Mouse (Mus musculus): ENCODE measurements around the gene Gnb5. TPM values are rescaled to one million over a fixed set of nuclear protein-coding genes. Genes with fewer than 3 reads are reported as not detected.

Gnb5 gene
- polyA plus RNA-seq, 1 experiment from 2014 or later: 27.6 TPM

DNA sequence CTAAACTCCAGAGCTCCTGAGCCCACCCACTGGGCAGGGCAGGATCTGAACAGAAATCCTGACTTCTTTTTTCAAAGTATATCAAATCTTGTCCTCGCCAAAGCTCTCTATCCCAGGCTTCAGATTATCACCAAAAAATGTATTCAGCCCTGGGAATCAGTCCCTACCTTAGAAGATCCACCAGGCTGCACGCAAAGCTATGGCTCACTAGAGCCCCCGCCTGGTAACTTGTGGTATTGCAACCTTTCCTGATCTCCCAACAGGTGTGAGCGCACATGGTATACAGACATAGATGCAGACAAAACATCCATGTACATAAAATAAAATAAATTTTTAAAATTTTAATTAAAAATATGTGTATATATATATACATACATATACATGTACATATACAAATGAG, 5.9 kb downstream of the Gnb5 start:
- DNase-seq (ENCODE audit: low spot score): peak; percentile 79
- Histone ChIP-seq H3K4me3 (no peak overlapping the region), H3K36me3 (no peaks in the 10 kb centered on the region), H3K4me1 (replicated peaks) (peaks cover 28% of the 10 kb centered on the region), H3K27me3 (ENCODE audit: insufficient read depth, poor library complexity, severe bottlenecking) (0 out of 2 replicates have a peak, but pooled peaks cover 3% of the 10 kb centered on the region), H3K9me3 (no peaks in the 10 kb centered on the region), H3K27ac (no peak overlapping the region)
- WGBS: 18% methylated on average over 4 of the region's 4 CpGs

DNA sequence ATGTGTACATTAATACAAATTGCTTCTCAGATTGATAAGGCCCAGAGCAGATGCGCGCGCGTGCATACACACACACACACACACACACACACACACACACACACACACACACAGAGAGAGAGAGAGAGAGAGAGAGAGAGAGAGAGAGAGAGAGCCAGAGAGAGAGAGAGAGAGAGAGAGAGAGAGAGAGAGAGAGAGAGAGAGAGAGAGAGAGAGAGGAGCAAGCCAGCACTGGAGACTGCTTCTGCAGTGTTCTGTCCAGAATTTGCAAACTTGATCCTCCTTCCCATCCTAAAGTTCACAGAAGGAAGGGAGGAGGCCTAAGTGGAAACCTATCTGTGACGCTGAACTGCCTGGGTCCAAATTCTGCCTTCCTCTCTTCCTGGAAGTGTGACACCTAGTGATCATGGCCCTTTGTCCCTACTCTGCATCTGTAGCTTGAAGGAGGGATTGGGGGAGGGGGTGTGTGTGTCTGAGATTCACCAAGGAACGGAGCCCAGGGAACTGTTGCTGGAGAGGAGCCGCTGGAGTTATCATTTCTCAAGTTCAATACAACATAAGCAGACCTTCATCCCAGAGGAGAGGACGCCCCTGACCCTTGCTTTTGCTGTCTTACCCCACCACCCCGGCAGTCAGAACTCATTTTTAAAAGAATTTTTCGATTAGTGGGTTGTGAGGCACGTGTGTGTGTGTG, 7.2 kb downstream of the Gnb5 start:
- WGBS: 36% methylated on average over 11 of the region's 11 CpGs
- Histone ChIP-seq H3K27me3 (ENCODE audit: insufficient read depth, poor library complexity, severe bottlenecking) (0 out of 2 replicates have a peak, but pooled peaks cover 3% of the 10 kb centered on the region), H3K9me3 (no peaks in the 10 kb centered on the region), H3K27ac (peak overlapping the region; percentile 90), H3K36me3 (no peaks in the 10 kb centered on the region), H3K4me1 (replicated peaks) (peaks cover 28% of the 10 kb centered on the region), H3K4me3 (peak overlapping the region; percentile 83)
- DNase-seq (ENCODE audit: low spot score): peak; percentile 31

DNA sequence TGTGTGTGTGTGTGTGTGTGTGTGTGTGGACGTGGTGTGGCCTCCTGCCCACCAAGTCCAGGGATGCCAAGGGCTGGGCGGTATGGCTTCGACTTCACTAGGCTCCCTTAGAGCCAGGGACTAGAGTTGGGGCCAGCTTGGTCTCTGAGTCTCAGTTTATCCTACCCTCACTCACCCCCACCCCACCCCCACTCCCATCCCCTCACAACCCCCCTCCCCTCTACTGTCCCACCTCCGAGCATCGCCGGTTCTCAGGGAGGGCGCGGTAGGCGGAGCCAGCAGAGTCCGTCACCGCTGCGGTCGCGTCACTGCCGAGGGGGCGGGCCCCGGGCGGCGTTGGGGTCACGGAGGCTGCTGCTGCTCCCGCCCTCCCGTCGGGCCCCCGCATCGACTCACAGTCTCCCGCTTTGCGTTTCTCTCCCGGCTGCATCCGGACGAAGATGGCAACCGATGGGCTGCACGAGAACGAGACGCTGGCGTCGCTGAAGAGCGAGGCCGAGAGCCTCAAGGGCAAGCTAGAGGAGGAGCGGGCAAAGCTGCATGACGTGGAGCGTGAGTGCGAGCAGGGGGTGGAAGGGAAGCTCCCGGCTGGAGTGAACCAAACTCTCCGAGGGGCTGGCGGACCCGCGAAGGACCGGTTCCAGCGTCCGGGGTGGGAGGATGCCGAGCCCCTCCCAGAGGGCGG, 7.9 kb downstream of the Gnb5 start:
- Histone ChIP-seq H3K4me1 (replicated peaks) (peaks cover 30% of the 10 kb centered on the region), H3K27ac (peak overlapping the region; percentile 90), H3K4me3 (peak overlapping the region; percentile 83), H3K9me3 (no peaks in the 10 kb centered on the region), H3K27me3 (ENCODE audit: insufficient read depth, poor library complexity, severe bottlenecking) (0 out of 2 replicates have a peak, but pooled peaks cover 3% of the 10 kb centered on the region), H3K36me3 (no peaks in the 10 kb centered on the region)
- WGBS: under 1% methylated on average over 52 of the region's 52 CpGs
- DNase-seq (ENCODE audit: low spot score): peak; percentile 88

DNA sequence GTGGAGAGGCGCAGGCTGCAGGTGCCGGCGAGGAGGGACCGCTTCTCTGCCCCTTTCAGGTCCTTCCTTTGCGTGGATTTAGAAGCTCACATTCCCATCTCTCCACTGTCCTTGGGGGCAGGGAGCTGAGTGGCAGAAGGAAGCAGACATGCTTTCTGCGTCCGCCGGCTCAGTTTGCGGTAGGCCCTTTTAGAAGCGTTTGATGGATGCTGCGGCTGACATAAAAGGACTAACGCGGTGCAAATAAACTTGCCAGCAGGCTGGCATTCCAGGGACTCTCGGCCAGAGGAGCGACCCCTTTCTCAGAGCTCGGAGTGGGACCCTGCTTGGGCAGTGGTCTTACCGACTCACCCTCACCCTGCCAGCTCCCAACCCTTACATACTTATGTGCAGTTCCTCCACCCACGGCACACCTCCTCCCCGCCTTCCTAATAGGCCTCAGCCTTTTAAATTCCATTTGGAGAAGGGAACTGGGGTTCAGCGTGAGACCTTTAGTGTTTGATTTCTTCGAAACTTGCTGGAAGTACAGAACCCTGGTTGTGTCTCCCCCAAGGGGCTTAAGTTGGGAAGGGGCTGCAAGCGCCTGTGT, 8.5 kb downstream of the Gnb5 start:
- WGBS: 3% methylated on average over 22 of the region's 22 CpGs
- peak overlapping the region; percentile 83 for H3K4me3 ChIP-seq
- no peak for DNase-seq (ENCODE audit: low spot score)
- H3K27me3 ChIP-seq (ENCODE audit: insufficient read depth, poor library complexity, severe bottlenecking): 0 out of 2 replicates have a peak, but pooled peaks cover 3% of the 10 kb centered on the region
- H3K36me3 ChIP-seq: no peaks in the 10 kb centered on the region
- H3K4me1 ChIP-seq (replicated peaks): peaks cover 35% of the 10 kb centered on the region
- H3K27ac ChIP-seq: peak overlapping the region; percentile 90
- no peaks in the 10 kb centered on the region for H3K9me3 ChIP-seq

DNA sequence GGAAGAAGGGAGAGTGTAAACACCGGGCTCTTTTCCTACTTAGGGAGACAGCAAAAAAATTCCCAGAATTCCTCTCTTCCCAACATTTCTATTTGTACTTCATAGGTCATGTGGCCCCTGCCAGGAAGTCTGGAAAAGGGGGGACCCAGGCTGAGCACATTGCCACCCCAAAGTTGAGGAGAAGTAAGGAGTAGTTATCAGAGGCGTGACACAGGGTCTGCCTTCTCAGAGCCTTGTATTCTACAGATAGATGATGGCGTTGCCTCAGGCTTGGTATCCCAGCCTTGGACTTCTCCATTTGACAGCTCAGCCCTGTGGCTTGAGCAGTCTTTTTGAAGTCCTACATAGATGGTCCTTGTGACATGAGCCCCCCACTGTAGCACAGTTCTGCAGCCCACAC, 9.2 kb downstream of the Gnb5 start:
- 77% methylated on average over 3 of the region's 3 CpGs for WGBS

DNA sequence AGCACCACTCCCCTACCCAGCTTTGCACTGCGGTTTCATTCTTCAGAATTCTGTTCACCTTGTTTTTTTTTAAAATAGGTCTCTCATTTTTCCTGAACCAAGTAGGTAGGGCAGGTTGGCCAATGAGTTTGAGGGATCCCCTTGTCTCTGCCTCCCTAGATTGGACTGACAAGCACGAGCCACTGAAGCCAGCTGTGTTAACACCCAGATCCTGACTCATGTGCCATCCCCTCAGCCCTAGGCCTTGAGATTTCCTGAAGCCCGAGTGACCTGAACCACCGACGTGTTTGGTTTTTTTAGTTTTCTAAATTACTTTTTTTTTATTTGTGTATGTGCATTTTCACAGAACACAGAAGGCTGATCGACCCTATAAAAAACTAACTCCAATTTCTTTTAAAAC, 10.7 kb downstream of the Gnb5 start:
- H3K4me1 ChIP-seq (replicated peaks): peaks cover 35% of the 10 kb centered on the region
- DNase-seq (ENCODE audit: low spot score): no peak
- no peaks in the 10 kb centered on the region for H3K36me3 ChIP-seq
- 94% methylated on average over 6 of the region's 6 CpGs for WGBS
- H3K9me3 ChIP-seq: no peaks in the 10 kb centered on the region
- 0 out of 2 replicates have a peak, but pooled peaks cover 3% of the 10 kb centered on the region for H3K27me3 ChIP-seq (ENCODE audit: insufficient read depth, poor library complexity, severe bottlenecking)
- H3K27ac ChIP-seq: no peak overlapping the region
- H3K4me3 ChIP-seq: no peak overlapping the region

More for the DNA sequence above, 9.2 kb downstream of the Gnb5 start:
- peaks cover 35% of the 10 kb centered on the region for H3K4me1 ChIP-seq (replicated peaks)
- no peak overlapping the region for H3K27ac ChIP-seq
- peak overlapping the region; percentile 83 for H3K4me3 ChIP-seq
- no peak for DNase-seq (ENCODE audit: low spot score)
- H3K9me3 ChIP-seq: no peaks in the 10 kb centered on the region
- no peaks in the 10 kb centered on the region for H3K36me3 ChIP-seq
- 0 out of 2 replicates have a peak, but pooled peaks cover 3% of the 10 kb centered on the region for H3K27me3 ChIP-seq (ENCODE audit: insufficient read depth, poor library complexity, severe bottlenecking)

DNA sequence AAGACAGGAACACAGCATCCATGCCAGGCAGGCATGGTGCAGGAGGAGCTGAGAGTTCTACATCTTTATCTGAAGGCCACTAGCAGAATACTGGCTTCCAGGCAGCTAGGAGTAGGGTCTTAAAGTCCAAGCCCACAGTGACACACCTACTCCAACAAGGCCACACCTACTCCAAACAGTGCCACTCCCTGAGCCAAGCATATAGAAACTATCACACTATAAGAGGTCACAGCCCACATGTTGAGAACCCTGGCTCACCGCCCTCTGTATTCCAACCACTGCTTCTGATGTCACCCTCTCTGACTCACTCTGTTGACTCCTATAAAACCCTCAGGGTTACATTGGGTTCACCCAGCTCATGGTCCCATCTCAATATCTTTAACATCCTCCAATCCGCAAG, 12.1 kb downstream of the Gnb5 start:
- Histone ChIP-seq H3K27ac (no peak overlapping the region), H3K4me3 (no peak overlapping the region), H3K4me1 (replicated peaks) (peaks cover 33% of the 10 kb centered on the region), H3K9me3 (no peaks in the 10 kb centered on the region), H3K36me3 (no peaks in the 10 kb centered on the region), H3K27me3 (ENCODE audit: insufficient read depth, poor library complexity, severe bottlenecking) (no peaks in the 10 kb centered on the region)
- 93% methylated on average over 2 of the region's 2 CpGs for WGBS
- no peak for DNase-seq (ENCODE audit: low spot score)

DNA sequence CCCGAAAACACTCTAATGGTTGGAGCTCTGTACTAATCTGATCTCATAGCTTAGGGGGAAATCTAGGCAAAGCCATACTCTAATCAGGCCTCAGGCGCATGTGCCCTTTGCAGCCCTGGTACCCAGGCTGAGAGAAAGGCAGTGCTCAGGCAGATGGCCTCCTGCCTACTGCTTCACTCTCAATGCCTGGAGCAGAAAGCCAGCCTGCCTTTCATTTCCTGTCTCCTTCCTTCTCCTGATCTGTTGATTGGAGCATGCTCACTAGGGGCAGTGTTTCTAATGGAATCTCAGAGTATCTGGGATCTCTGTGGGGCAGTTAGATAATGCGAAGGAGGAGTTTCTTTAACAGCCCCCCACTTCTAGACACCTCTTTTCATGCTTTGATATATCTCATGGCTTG, 13.3 kb downstream of the Gnb5 start:
- no peaks in the 10 kb centered on the region for H3K36me3 ChIP-seq
- H3K4me3 ChIP-seq: no peak overlapping the region
- H3K27ac ChIP-seq: no peak overlapping the region
- WGBS: 83% methylated on average over 3 of the region's 3 CpGs
- no peaks in the 10 kb centered on the region for H3K9me3 ChIP-seq
- H3K4me1 ChIP-seq (replicated peaks): peaks cover 21% of the 10 kb centered on the region
- H3K27me3 ChIP-seq (ENCODE audit: insufficient read depth, poor library complexity, severe bottlenecking): no peaks in the 10 kb centered on the region
- no peak for DNase-seq (ENCODE audit: low spot score)

DNA sequence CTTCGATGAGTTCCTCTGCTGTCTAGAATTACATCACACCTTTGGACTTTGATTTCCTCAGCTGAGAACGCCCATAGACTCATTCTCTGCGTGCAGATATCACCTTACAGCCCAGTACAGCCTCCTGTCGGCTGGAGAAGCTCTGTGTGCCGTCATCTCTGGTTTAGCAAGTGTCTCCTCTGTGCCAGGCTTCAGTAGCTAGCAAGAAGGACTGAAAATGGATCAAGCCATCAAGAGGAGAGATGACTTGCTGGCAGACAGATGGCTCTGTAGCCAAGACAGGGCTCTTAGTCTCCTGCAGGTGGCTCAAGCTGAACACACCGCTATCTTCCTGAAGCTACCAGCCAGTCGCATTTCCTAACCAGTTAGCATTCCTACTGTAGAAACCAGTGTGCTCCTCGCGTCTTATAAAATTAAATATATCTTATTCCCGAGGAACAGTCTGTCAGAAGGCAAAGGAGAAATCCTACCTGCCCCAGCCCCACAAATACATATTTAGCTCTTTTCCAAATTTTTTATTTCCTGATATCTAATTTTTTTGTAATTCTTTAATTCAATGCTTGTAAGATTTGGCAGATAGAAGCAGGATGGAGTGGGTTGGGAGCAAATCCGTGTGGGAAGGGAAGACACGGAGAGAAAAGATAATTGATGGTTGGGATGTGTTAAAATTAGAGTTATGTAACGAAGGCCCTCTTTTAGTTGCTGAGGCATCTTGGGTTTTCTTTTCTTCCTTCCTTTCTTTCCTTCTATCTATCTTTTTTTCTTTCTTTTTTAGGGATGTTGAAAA, 16.2 kb downstream of the Gnb5 start:
- Histone ChIP-seq H3K9me3 (no peaks in the 10 kb centered on the region), H3K4me1 (replicated peaks) (0 out of 2 replicates have a peak, but pooled peaks cover 7% of the 10 kb centered on the region), H3K36me3 (peaks cover 13% of the 10 kb centered on the region; the same call in 1 of the 2 replicates), H3K27me3 (ENCODE audit: insufficient read depth, poor library complexity, severe bottlenecking) (no peaks in the 10 kb centered on the region), H3K27ac (no peak overlapping the region), H3K4me3 (no peak overlapping the region)
- no peak for DNase-seq (ENCODE audit: low spot score)
- 87% methylated on average over 13 of the region's 13 CpGs for WGBS

DNA sequence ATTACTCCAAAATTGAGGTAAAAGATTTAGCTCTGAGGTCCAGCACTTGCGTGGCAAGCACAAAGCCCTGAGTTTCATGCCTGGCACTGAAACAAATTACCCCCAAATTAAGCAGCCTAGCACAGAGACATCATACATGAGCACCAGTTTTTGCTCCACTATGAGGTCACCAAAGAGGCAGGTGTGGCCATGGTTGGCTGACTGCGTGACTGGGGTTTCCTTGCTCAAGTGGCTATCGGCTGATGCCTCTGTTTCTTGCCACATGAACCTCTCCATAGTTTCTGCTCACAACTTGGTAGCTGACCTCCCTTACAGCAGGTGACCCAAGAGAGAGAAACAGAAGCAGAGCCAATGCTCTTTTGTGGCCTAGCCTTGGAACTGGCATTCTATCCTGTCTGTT, 22.0 kb downstream of the Gnb5 start:
- Histone ChIP-seq H3K27ac (no peak overlapping the region), H3K9me3 (no peaks in the 10 kb centered on the region), H3K27me3 (ENCODE audit: insufficient read depth, poor library complexity, severe bottlenecking) (no peaks in the 10 kb centered on the region), H3K4me3 (no peak overlapping the region), H3K4me1 (replicated peaks) (no peaks in the 10 kb centered on the region), H3K36me3 (peaks cover 48% of the 10 kb centered on the region)
- no peak for DNase-seq (ENCODE audit: low spot score)
- 96% methylated on average over 3 of the region's 3 CpGs for WGBS

DNA sequence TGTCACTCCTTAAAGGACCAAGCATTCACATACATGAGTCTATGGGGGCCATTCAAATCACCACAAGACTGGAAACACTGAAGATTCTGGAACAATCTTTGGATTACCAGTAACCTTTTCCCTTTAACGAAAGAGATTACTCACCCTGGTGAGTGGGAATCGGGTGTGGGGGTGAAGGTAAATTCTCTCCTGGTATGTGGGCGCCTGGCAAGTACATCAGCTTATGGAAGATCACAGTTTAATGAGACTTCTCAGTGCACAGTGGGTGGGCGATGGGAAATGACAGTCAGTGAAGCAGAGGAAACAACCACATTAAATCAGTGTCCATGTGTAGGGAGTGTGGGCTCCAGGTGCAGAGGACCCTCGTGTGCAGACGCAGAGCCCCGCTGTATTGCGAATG, 24.7 kb downstream of the Gnb5 start:
- H3K4me3 ChIP-seq: no peak overlapping the region
- no peaks in the 10 kb centered on the region for H3K9me3 ChIP-seq
- no peaks in the 10 kb centered on the region for H3K4me1 ChIP-seq (replicated peaks)
- H3K27ac ChIP-seq: no peak overlapping the region
- H3K27me3 ChIP-seq (ENCODE audit: insufficient read depth, poor library complexity, severe bottlenecking): no peaks in the 10 kb centered on the region
- DNase-seq (ENCODE audit: low spot score): no peak
- 92% methylated on average over 8 of the region's 8 CpGs for WGBS
- peaks cover 65% of the 10 kb centered on the region for H3K36me3 ChIP-seq

DNA sequence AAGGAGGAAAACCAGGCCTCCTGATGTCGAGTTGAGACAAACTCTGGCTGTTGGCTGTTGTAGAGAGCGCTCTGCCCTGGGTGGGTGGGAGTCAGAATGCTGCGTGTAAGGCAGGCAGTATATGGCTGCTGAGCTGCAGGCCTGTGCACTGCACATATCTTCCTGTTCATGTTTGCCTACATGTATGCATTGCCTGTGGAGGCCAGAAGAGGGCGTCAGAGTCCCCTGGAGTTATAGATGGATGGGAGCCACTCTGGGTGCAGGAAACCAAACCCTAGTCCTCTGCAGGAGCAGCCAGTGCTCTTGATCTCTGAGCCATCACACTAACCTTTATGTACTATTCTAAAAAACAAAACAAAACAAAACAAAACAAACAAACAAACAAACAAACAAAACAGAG, 28.4 kb downstream of the Gnb5 start:
- Histone ChIP-seq H3K4me3 (no peak overlapping the region), H3K27ac (no peak overlapping the region), H3K27me3 (ENCODE audit: insufficient read depth, poor library complexity, severe bottlenecking) (no peaks in the 10 kb centered on the region), H3K9me3 (no peaks in the 10 kb centered on the region), H3K36me3 (peaks cover 85% of the 10 kb centered on the region), H3K4me1 (replicated peaks) (no peaks in the 10 kb centered on the region)
- WGBS: 83% methylated on average over 4 of the region's 4 CpGs
- DNase-seq (ENCODE audit: low spot score): no peak

Measured in hindbrain, embryonic 10.5 days (tissue).